ENCODE assay signal across 8 mouse cellular contexts in the genomic region with DNA sequence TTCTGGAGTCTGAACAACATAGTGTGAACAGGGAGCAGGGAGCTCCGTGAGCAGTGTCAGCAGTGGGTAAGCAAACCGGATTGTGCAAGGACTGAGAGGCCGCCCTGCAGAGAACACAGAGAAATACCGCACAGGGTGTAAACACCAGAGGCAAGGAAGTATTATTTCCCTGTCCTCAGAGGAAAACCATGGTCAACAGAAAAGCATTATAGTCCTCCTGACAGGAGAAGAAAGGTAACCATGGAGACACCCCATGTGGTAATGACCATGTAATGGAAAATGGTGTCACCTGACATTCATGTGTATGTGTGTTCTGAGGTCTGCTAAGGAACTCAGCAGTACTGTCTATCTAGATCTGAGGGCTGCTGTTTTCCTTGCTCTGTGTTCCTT. TPM values are rescaled to one million over a fixed set of nuclear protein-coding genes. Genes with fewer than 3 reads are reported as not detected.
A peak's percentile ranks its signal among the peaks of the same experiment; 100 is the strongest.
DNase-seq lines count a peak whose midpoint lies in the region; ATAC-seq and TF ChIP-seq lines count a peak whose summit lies in the region.

No protein-coding gene starts in this region.

- H3ac ChIP-seq in myocyte (ENCODE audit: control insufficient read depth, insufficient read length), result no peak overlapping the region

- no peaks in the 10 kb centered on the region for H3K9me3 ChIP-seq in embryonic facial prominence, embryonic 11.5 days (replicated peaks; ENCODE audit: control insufficient read depth, low read length)
- H3K9me3 ChIP-seq in liver, embryonic 13.5 days (replicated peaks), result no peaks in the 10 kb centered on the region

- TF ChIP-seq CTCF in cerebellum, adult 2 months (IDR thresholded peaks at IDR 0.05; ENCODE audit: borderline replicate concordance, insufficient read depth, low read depth, low read length), result no peak

- no peak overlapping the region for H3K9ac ChIP-seq in embryonic facial prominence, embryonic 11.5 days (replicated peaks; ENCODE audit: low read length)
- H3K9ac ChIP-seq in liver, embryonic 13.5 days, result peak overlapping the region; percentile 20; the same call in 1 of the 2 replicates

- H3K27me3 ChIP-seq in embryonic facial prominence, embryonic 11.5 days (ENCODE audit: control insufficient read depth, insufficient read depth, low read length), result no peaks in the 10 kb centered on the region
- H3K27me3 ChIP-seq in liver, embryonic 13.5 days, result no peaks in the 10 kb centered on the region
- H3K27me3 ChIP-seq in myocyte (ENCODE audit: control insufficient read depth, insufficient read depth, insufficient read length), result no peaks in the 10 kb centered on the region
- H3K27me3 ChIP-seq in cerebellum, adult 2 months (ENCODE audit: control insufficient read depth, insufficient read depth, low read length), result no peaks in the 10 kb centered on the region

- no peak overlapping the region for H3K4me3 ChIP-seq in embryonic facial prominence, embryonic 11.5 days (ENCODE audit: low read depth, low read length)
- H3K4me3 ChIP-seq in liver, embryonic 13.5 days (replicated peaks), result no peak overlapping the region
- no peak overlapping the region for H3K4me3 ChIP-seq in myocyte
- H3K4me3 ChIP-seq in cerebellum, adult 2 months (replicated peaks; ENCODE audit: insufficient read depth, low read depth, low read length), result no peak overlapping the region

- no peaks in the 10 kb centered on the region for H3K79me2 ChIP-seq in myocyte (ENCODE audit: control insufficient read depth, insufficient read depth)

- no peak for TF ChIP-seq POLR2A in myocyte (IDR thresholded peaks at IDR 0.05; ENCODE audit: insufficient read length, low read depth)
- no peak for TF ChIP-seq POLR2A in cerebellum, adult 2 months (IDR thresholded peaks at IDR 0.05; ENCODE audit: borderline replicate concordance, insufficient read depth, low read length)

- WGBS in embryonic facial prominence, embryonic 11.5 days, result 50% methylated on average over 4 of the region's 4 CpGs
- WGBS in liver, embryonic 13.5 days (ENCODE audit: insufficient replicate concordance), result 45% methylated on average over 4 of the region's 4 CpGs
- WGBS in cerebellum, adult 2 months, result 40% methylated on average over 4 of the region's 4 CpGs

- H3K4me2 ChIP-seq in embryonic facial prominence, embryonic 11.5 days (ENCODE audit: low read depth, low read length), result no peak overlapping the region
- H3K4me2 ChIP-seq in liver, embryonic 13.5 days, result no peak overlapping the region
- peak overlapping the region; percentile 81 for H3K4me2 ChIP-seq in myocyte (ENCODE audit: low read depth)

- peak; percentile 81 for ATAC-seq in embryonic facial prominence, embryonic 11.5 days (replicated peaks; ENCODE audit: insufficient number of reproducible peaks, low FRiP score, low TSS enrichment, low read depth)
- ATAC-seq in liver, embryonic 13.5 days (ENCODE audit: low read depth), result peak; percentile 65

- intact Hi-C loops in heart, postnatal 25 days (cut with DNase I), result no loop called here

- H3K4me1 ChIP-seq in embryonic facial prominence, embryonic 11.5 days (ENCODE audit: control insufficient read depth, insufficient read depth, low read length), result no peaks in the 10 kb centered on the region
- H3K4me1 ChIP-seq in liver, embryonic 13.5 days (replicated peaks), result peaks cover 40% of the 10 kb centered on the region
- peaks cover 8% of the 10 kb centered on the region for H3K4me1 ChIP-seq in cerebellum, adult 2 months (ENCODE audit: control insufficient read depth, insufficient read depth, low read length)

- no peaks in the 10 kb centered on the region for H3K36me3 ChIP-seq in embryonic facial prominence, embryonic 11.5 days (replicated peaks; ENCODE audit: control insufficient read depth, insufficient read depth, low read depth, low read length)
- no peaks in the 10 kb centered on the region for H3K36me3 ChIP-seq in liver, embryonic 13.5 days
- no peaks in the 10 kb centered on the region for H3K36me3 ChIP-seq in myocyte (ENCODE audit: control insufficient read depth, insufficient read depth)

- DNase-seq in adrenal gland, adult 2 months, result peak; percentile 50
- no peak for DNase-seq in adrenal gland, postnatal 25 days
- DNase-seq in 3T3-L1 (ENCODE audit: low read depth, low spot score), result peak; percentile 65
- DNase-seq in embryonic facial prominence, embryonic 11.5 days (ENCODE audit: low spot score), result peak; percentile 49
- DNase-seq in heart, postnatal 25 days (ENCODE audit: low spot score), result peak; percentile 7
- no peak for DNase-seq in liver, embryonic 13.5 days
- DNase-seq in cerebellum, adult 2 months, result no peak

- no peak overlapping the region for H3K27ac ChIP-seq in embryonic facial prominence, embryonic 11.5 days (replicated peaks; ENCODE audit: low read depth, low read length)
- peak overlapping the region; percentile 65 for H3K27ac ChIP-seq in liver, embryonic 13.5 days
- no peak overlapping the region for H3K27ac ChIP-seq in cerebellum, adult 2 months (ENCODE audit: insufficient read depth, low read length)

TF ChIP-seq in myocyte, 11 proteins besides CTCF, POLR2A, EP300 and RAD21:
- TF ChIP-seq TCF12 (IDR thresholded peaks at IDR 0.05; ENCODE audit: insufficient read depth, poor library complexity, severe bottlenecking) (no peak), CEBPB (IDR thresholded peaks at IDR 0.05; ENCODE audit: insufficient read depth, poor library complexity, severe bottlenecking) (peak; percentile 35; the same call in 1 of the 2 replicates)

RNA-seq across cellular contexts. Expression of a gene that starts 36.4 kb away (rescaled TPM):
- total RNA-seq in adrenal gland, adult 2 months (2021), result 10 to 100 TPM; 70.7 to 81.7 TPM
- polyA plus RNA-seq in adrenal gland, adult 2 months (2012; rRNA removed), result 6.3 and 8.0 TPM in 2 replicates
- total RNA-seq in adrenal gland, postnatal 25 days (2021), result 96.6 and 102 TPM in 2 replicates
- polyA plus RNA-seq in embryonic facial prominence, embryonic 11.5 days (2014; fragmentation: Nextera tagmentation; extraction: Ambion mirVana), result 33.7 and 36.9 TPM in 2 replicates
- 10 to 100 TPM; 76.9 to 84.5 TPM for total RNA-seq in heart, postnatal 25 days (2021)
- 29.6 and 32.1 TPM in 2 replicates for polyA plus RNA-seq in liver, embryonic 13.5 days (2015; fragmentation: Nextera tagmentation; extraction: Ambion mirVana)
- 15.4 TPM for polyA plus RNA-seq in myocyte (2012; fragmentation: generic; extraction: Trizol)
- 39.4 and 41.9 TPM in 2 replicates for polyA plus RNA-seq in cerebellum, adult 2 months (2012; rRNA removed)

Comparison
In these comparisons a context has a peak if more than half of its experiments do, and no peak if none do; other contexts are left out.
1. DNase-seq: peak in adrenal gland, adult 2 months (single experiment), 3T3-L1 (single experiment), embryonic facial prominence, embryonic 11.5 days (single experiment) and heart, postnatal 25 days (single experiment); none in adrenal gland, postnatal 25 days (single experiment), liver, embryonic 13.5 days (single experiment) and cerebellum, adult 2 months (0 of 2).